Mouse (Mus musculus) retina, embryonic 14.5 days (tissue): ENCODE results near the gene Nr1h3.

Source experiments
- DNase-seq: peaks from one replicate; pipeline ENCODE4 v3.0.0-alpha.2; 2015; ENCODE audit warnings: low spot score

The Nr1h3 gene

DNA sequence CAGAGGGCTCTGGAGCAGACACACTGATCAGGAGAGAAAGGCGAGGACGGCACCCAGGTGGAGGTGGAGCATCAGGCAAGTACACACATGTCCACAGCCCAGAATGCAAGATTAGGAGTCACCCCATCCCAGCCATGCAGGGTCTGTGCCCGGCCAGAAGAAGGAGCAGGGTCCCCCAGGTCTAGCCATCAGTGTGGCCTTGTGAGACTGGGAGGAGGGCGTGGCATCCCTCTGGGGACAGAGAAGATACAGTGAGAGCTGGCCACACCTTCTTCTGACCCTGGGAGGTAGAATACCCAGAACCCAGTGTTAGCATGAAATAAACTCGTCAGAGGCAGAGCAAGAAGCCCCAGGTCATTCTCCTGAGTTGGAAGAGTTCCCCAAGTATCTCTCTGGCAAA is 63.3 kb downstream of the Nr1h3 start:
- no peak for DNase-seq

DNA sequence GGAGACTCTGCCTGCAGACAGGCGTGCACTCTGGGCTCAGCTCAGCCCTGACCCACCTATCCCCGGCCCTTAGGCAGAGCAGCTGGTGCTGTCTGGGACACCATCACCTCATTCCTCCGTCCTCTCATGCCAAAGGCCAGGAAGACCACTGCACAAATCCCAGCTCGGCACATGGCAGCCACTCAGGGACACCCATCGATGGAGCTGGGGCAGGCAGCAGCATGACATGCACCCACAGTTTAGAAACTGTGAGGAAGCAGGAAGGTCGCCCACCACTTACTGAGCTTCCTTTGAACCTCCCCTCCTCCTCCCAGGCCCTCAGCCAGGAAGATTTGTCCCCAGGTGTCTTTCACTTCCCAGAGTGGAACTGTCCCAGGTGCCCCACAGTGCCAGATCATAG is 65.2 kb downstream of the Nr1h3 start:
- DNase-seq, result no peak

GRCm38 (mm10) chr2:91136513-91137412 is 65.9 kb downstream of the Nr1h3 start:
- no peak for DNase-seq
